Mouse (Mus musculus) embryonic facial prominence, embryonic 10.5 days (tissue): ENCODE measurements around the gene Supt5. TPM values are rescaled to one million over a fixed set of nuclear protein-coding genes. Genes with fewer than 3 reads are reported as not detected.

Source experiments
- DNase-seq: peaks from one replicate; pipeline ENCODE4 v3.0.0-alpha.2; 2017; ENCODE audit warnings: low spot score
- H3K27ac ChIP-seq: fragments of 300-500 bp; sonication (generic); replicated peaks from 2 replicates; pipeline ENCODE4 v1.5.1; 2016; ENCODE audit warnings: mild to moderate bottlenecking
- H3K27me3 ChIP-seq: fragments of 300-500 bp; sonication (generic); replicated peaks from 2 replicates; pipeline ENCODE4 v1.6.1; 2016; ENCODE audit warnings: low read depth, mild to moderate bottlenecking; ENCODE audit not compliant: poor library complexity, severe bottlenecking
- H3K36me3 ChIP-seq: fragments of 300-500 bp; sonication (generic); replicated peaks from 2 replicates; pipeline ENCODE4 v1.6.1; 2016; ENCODE audit warnings: mild to moderate bottlenecking, moderate library complexity
- H3K4me1 ChIP-seq: fragments of 300-500 bp; sonication (generic); 2 replicates; pipeline ENCODE4 v1.6.1; 2016
- H3K4me3 ChIP-seq: fragments of 300-500 bp; sonication (generic); 2 replicates; pipeline ENCODE4 v1.5.1; 2016; ENCODE audit warnings: mild to moderate bottlenecking, moderate library complexity
- H3K9me3 ChIP-seq: fragments of 300-500 bp; sonication (generic); 2 replicates; pipeline ENCODE4 v1.6.1; 2016; ENCODE audit warnings: mild to moderate bottlenecking
- WGBS: fragments of 180-500 bp; shearing (Covaris S2); methylation state at CpG from one replicate; pipeline ENCODE4 v1.1.7; 2016; 5-methylcytosine and 5-hydroxymethylcytosine counted together
- polyA plus RNA-seq: library from polyadenylated mRNA; unstranded; fragments of >200 nt; fragmentation: Nextera tagmentation; extraction: Ambion mirVana; gene quantifications from 2 replicates; pipeline ENCODE4 v1.2.1, GENCODE M21; 2016

The Supt5 gene
- polyA plus RNA-seq, 1 experiment from 2014 or later: 122 TPM

GRCm38 (mm10) chr7:28357984-28358383, 19.4 kb upstream of the Supt5 start:
- peaks cover 81% of the 10 kb centered on the region for H3K36me3 ChIP-seq
- no peak for DNase-seq
- H3K27me3 ChIP-seq: no peaks in the 10 kb centered on the region
- H3K4me3 ChIP-seq: peak overlapping the region; percentile 13; the same call in 1 of the 2 replicates
- H3K9me3 ChIP-seq: peaks cover 7% of the 10 kb centered on the region; the same call in 1 of the 2 replicates
- 8% methylated on average over 5 of the region's 5 CpGs for WGBS
- H3K4me1 ChIP-seq: peaks cover 28% of the 10 kb centered on the region
- H3K27ac ChIP-seq: peak overlapping the region; percentile 75; the same call in 1 of the 2 replicates

- H3K9me3 ChIP-seq: peaks cover 7% of the 10 kb centered on the region; the same call in 1 of the 2 replicates
- peak overlapping the region; percentile 75 for H3K27ac ChIP-seq
- no peaks in the 10 kb centered on the region for H3K27me3 ChIP-seq
- H3K36me3 ChIP-seq: peaks cover 81% of the 10 kb centered on the region
- WGBS: 4% methylated on average over 5 of the region's 5 CpGs
- H3K4me1 ChIP-seq: peaks cover 30% of the 10 kb centered on the region
- peak; percentile 68 for DNase-seq
- peak overlapping the region; percentile 35 for H3K4me3 ChIP-seq
Measured at GRCm38 (mm10) chr7:28356981-28357380, 18.4 kb upstream of the Supt5 start.

GRCm38 (mm10) chr7:28355221-28355620, 16.7 kb upstream of the Supt5 start:
- peaks cover 38% of the 10 kb centered on the region for H3K4me1 ChIP-seq
- 87% methylated on average over 3 of the region's 3 CpGs for WGBS
- H3K9me3 ChIP-seq: no peaks in the 10 kb centered on the region
- H3K36me3 ChIP-seq: peaks cover 71% of the 10 kb centered on the region
- DNase-seq: no peak
- H3K4me3 ChIP-seq: peak overlapping the region; percentile 8; the same call in 1 of the 2 replicates
- H3K27ac ChIP-seq: no peak overlapping the region
- H3K27me3 ChIP-seq: no peaks in the 10 kb centered on the region

GRCm38 (mm10) chr7:28354596-28354995, 16.1 kb upstream of the Supt5 start:
- Histone ChIP-seq H3K9me3 (no peaks in the 10 kb centered on the region), H3K4me1 (peaks cover 44% of the 10 kb centered on the region), H3K4me3 (no peak overlapping the region), H3K27ac (no peak overlapping the region), H3K36me3 (peaks cover 65% of the 10 kb centered on the region), H3K27me3 (no peaks in the 10 kb centered on the region)
- no peak for DNase-seq
- 91% methylated on average over 3 of the region's 3 CpGs for WGBS

GRCm38 (mm10) chr7:28354113-28354581, 15.6 kb upstream of the Supt5 start:
- Histone ChIP-seq H3K27me3 (no peaks in the 10 kb centered on the region), H3K27ac (no peak overlapping the region), H3K4me3 (0 out of 2 replicates have a peak overlapping the region, but pooled peaks have one; percentile 5), H3K4me1 (peaks cover 48% of the 10 kb centered on the region), H3K9me3 (no peaks in the 10 kb centered on the region), H3K36me3 (peaks cover 60% of the 10 kb centered on the region)
- DNase-seq: no peak
- WGBS: 92% methylated on average over 3 of the region's 3 CpGs

GRCm38 (mm10) chr7:28353267-28353666, 14.7 kb upstream of the Supt5 start:
- Histone ChIP-seq H3K36me3 (peaks cover 51% of the 10 kb centered on the region), H3K4me3 (no peak overlapping the region)
- 98% methylated on average over 2 of the region's 2 CpGs for WGBS

GRCm38 (mm10) chr7:28351676-28352191, 13.2 kb upstream of the Supt5 start:
- no peak for DNase-seq

More at GRCm38 (mm10) chr7:28353267-28353666, 14.7 kb upstream of the Supt5 start:
- Histone ChIP-seq H3K9me3 (no peaks in the 10 kb centered on the region), H3K4me1 (peaks cover 45% of the 10 kb centered on the region), H3K27me3 (no peaks in the 10 kb centered on the region), H3K27ac (no peak overlapping the region)
- DNase-seq: no peak

GRCm38 (mm10) chr7:28350155-28350883, 11.8 kb upstream of the Supt5 start, which contains the start of gene Rps16:
Rps16 (plus strand) TSS chr7:28350652.
- under 1% methylated on average over 50 of the region's 50 CpGs for WGBS
- Histone ChIP-seq H3K27ac (peak within 1 kb of the TSS; percentile 96), H3K9me3 (no peaks in the 10 kb centered on the region), H3K27me3 (no peaks in the 10 kb centered on the region), H3K4me3 (peak within 1 kb of the TSS; percentile 86), H3K4me1 (peaks cover 26% of the 10 kb centered on the region), H3K36me3 (peaks cover 40% of the 10 kb centered on the region)
- peak; percentile 98 for DNase-seq

More at GRCm38 (mm10) chr7:28351676-28352191, 13.2 kb upstream of the Supt5 start:
- 39% methylated on average over 4 of the region's 4 CpGs for WGBS
- Histone ChIP-seq H3K27ac (peak overlapping the region; percentile 96), H3K9me3 (no peaks in the 10 kb centered on the region), H3K4me1 (peaks cover 29% of the 10 kb centered on the region), H3K4me3 (peak overlapping the region; percentile 86), H3K36me3 (peaks cover 47% of the 10 kb centered on the region), H3K27me3 (no peaks in the 10 kb centered on the region)

GRCm38 (mm10) chr7:28348601-28349000, 10.1 kb upstream of the Supt5 start:
- Histone ChIP-seq H3K4me3 (peak overlapping the region; percentile 21; the same call in 1 of the 2 replicates), H3K4me1 (peaks cover 26% of the 10 kb centered on the region), H3K27ac (no peak overlapping the region), H3K27me3 (no peaks in the 10 kb centered on the region), H3K36me3 (peaks cover 24% of the 10 kb centered on the region), H3K9me3 (no peaks in the 10 kb centered on the region)
- no peak for DNase-seq
- 85% methylated on average over 7 of the region's 7 CpGs for WGBS

GRCm38 (mm10) chr7:28347746-28348145, 9.2 kb upstream of the Supt5 start:
- no peak for DNase-seq
- 84% methylated on average over 3 of the region's 3 CpGs for WGBS
- Histone ChIP-seq H3K9me3 (no peaks in the 10 kb centered on the region), H3K27me3 (no peaks in the 10 kb centered on the region), H3K36me3 (peaks cover 15% of the 10 kb centered on the region), H3K4me3 (no peak overlapping the region), H3K27ac (no peak overlapping the region), H3K4me1 (peaks cover 26% of the 10 kb centered on the region)

GRCm38 (mm10) chr7:28344637-28345036, 6.1 kb upstream of the Supt5 start:
- no peaks in the 10 kb centered on the region for H3K9me3 ChIP-seq
- H3K4me1 ChIP-seq: peaks cover 28% of the 10 kb centered on the region
- H3K27ac ChIP-seq: no peak overlapping the region
- H3K36me3 ChIP-seq: no peaks in the 10 kb centered on the region
- H3K27me3 ChIP-seq: no peaks in the 10 kb centered on the region
- no peak overlapping the region for H3K4me3 ChIP-seq
- peak; percentile 86 for DNase-seq
- WGBS: 9% methylated on average over 4 of the region's 4 CpGs

- no peak for DNase-seq
- H3K27me3 ChIP-seq: no peaks in the 10 kb centered on the region
- 49% methylated on average over 7 of the region's 7 CpGs for WGBS
- no peaks in the 10 kb centered on the region for H3K9me3 ChIP-seq
- H3K4me1 ChIP-seq: peaks cover 31% of the 10 kb centered on the region
- no peak overlapping the region for H3K4me3 ChIP-seq
- 0 out of 2 replicates have a peak, but pooled peaks cover 5% of the 10 kb centered on the region for H3K36me3 ChIP-seq
- peak overlapping the region; percentile 11; the same call in 1 of the 2 replicates for H3K27ac ChIP-seq
Measured at GRCm38 (mm10) chr7:28341381-28341780, 2.8 kb upstream of the Supt5 start.
